Mouse (Mus musculus): ENCODE measurements at regions not wholly inside any gene's neighbourhood (a gene's known extent, or its start where the extent isn't known, plus 50 kb on each side); places are given as distances from the start of the nearest gene placed in this dataset.

- no peak for TF ChIP-seq CTCF (IDR thresholded peaks at IDR 0.05; ENCODE audit: borderline replicate concordance, insufficient read depth, low read length)
- no peak for TF ChIP-seq POLR2A (IDR thresholded peaks at IDR 0.05; ENCODE audit: low read depth, low read length)
- H3K27ac ChIP-seq (ENCODE audit: insufficient read depth, low read length) = no peak overlapping the region
- H3K4me3 ChIP-seq (ENCODE audit: insufficient read depth, low read length) = no peak overlapping the region
- no peaks in the 10 kb centered on the region for H3K4me1 ChIP-seq (ENCODE audit: control insufficient read depth, insufficient read depth, low read length)
These were observed 84.5 kb downstream of the Nr2f2 start for GRCm38 (mm10) chr7:70281891-70282515.

- no peak overlapping the region for H3K4me3 ChIP-seq (ENCODE audit: insufficient read depth, low read length)
- no peak overlapping the region for H3K27ac ChIP-seq (ENCODE audit: insufficient read depth, low read length)
- no peaks in the 10 kb centered on the region for H3K4me1 ChIP-seq (ENCODE audit: control insufficient read depth, insufficient read depth, low read length)
- no peak for TF ChIP-seq CTCF (IDR thresholded peaks at IDR 0.05; ENCODE audit: borderline replicate concordance, insufficient read depth, low read length)
- no peak for TF ChIP-seq POLR2A (IDR thresholded peaks at IDR 0.05; ENCODE audit: low read depth, low read length)
These were observed 85.2 kb downstream of the Nr2f2 start for GRCm38 (mm10) chr7:70281381-70281750.

GRCm38 (mm10) chr7:70280643-70281380 lies 85.7 kb downstream of the Nr2f2 start:
- TF ChIP-seq CTCF (IDR thresholded peaks at IDR 0.05; ENCODE audit: borderline replicate concordance, insufficient read depth, low read length) (no peak), POLR2A (IDR thresholded peaks at IDR 0.05; ENCODE audit: low read depth, low read length) (no peak)
- no peak overlapping the region for H3K27ac ChIP-seq (ENCODE audit: insufficient read depth, low read length)
- no peaks in the 10 kb centered on the region for H3K4me1 ChIP-seq (ENCODE audit: control insufficient read depth, insufficient read depth, low read length)
- peak overlapping the region; percentile 14; the same call in 1 of the 2 replicates for H3K4me3 ChIP-seq (ENCODE audit: insufficient read depth, low read length)

GRCm38 (mm10) chr7:70279927-70280642 lies 86.5 kb downstream of the Nr2f2 start:
- TF ChIP-seq POLR2A (IDR thresholded peaks at IDR 0.05; ENCODE audit: low read depth, low read length) (no peak), CTCF (IDR thresholded peaks at IDR 0.05; ENCODE audit: borderline replicate concordance, insufficient read depth, low read length) (no peak)
- Histone ChIP-seq H3K4me3 (ENCODE audit: insufficient read depth, low read length) (peak overlapping the region; percentile 14; the same call in 1 of the 2 replicates), H3K27ac (ENCODE audit: insufficient read depth, low read length) (no peak overlapping the region)

GRCm38 (mm10) chr7:70279101-70279500 lies 87.4 kb downstream of the Nr2f2 start:
- TF ChIP-seq CTCF (IDR thresholded peaks at IDR 0.05; ENCODE audit: borderline replicate concordance, insufficient read depth, low read length) (no peak), POLR2A (IDR thresholded peaks at IDR 0.05; ENCODE audit: low read depth, low read length) (no peak)
- Histone ChIP-seq H3K27ac (ENCODE audit: insufficient read depth, low read length) (no peak overlapping the region), H3K4me3 (ENCODE audit: insufficient read depth, low read length) (no peak overlapping the region), H3K4me1 (ENCODE audit: control insufficient read depth, insufficient read depth, low read length) (no peaks in the 10 kb centered on the region)

More at GRCm38 (mm10) chr7:70279927-70280642, 86.5 kb downstream of the Nr2f2 start:
- H3K4me1 ChIP-seq (ENCODE audit: control insufficient read depth, insufficient read depth, low read length) = no peaks in the 10 kb centered on the region

- Histone ChIP-seq H3K4me1 (ENCODE audit: control insufficient read depth, insufficient read depth, low read length) (no peaks in the 10 kb centered on the region), H3K4me3 (ENCODE audit: insufficient read depth, low read length) (no peak overlapping the region), H3K27ac (ENCODE audit: insufficient read depth, low read length) (no peak overlapping the region)
- TF ChIP-seq POLR2A (IDR thresholded peaks at IDR 0.05; ENCODE audit: low read depth, low read length) = no peak
- no peak for TF ChIP-seq CTCF (IDR thresholded peaks at IDR 0.05; ENCODE audit: borderline replicate concordance, insufficient read depth, low read length)
These were observed 90.5 kb downstream of the Nr2f2 start for GRCm38 (mm10) chr7:70276078-70276477.

- no peak overlapping the region for H3K27ac ChIP-seq (ENCODE audit: insufficient read depth, low read length)
- TF ChIP-seq CTCF (IDR thresholded peaks at IDR 0.05; ENCODE audit: borderline replicate concordance, insufficient read depth, low read length) = no peak
- TF ChIP-seq POLR2A (IDR thresholded peaks at IDR 0.05; ENCODE audit: low read depth, low read length) = no peak
- H3K4me1 ChIP-seq (ENCODE audit: control insufficient read depth, insufficient read depth, low read length) = 0 out of 2 replicates have a peak, but pooled peaks cover 2% of the 10 kb centered on the region
- no peak overlapping the region for H3K4me3 ChIP-seq (ENCODE audit: insufficient read depth, low read length)
These were observed 92.2 kb downstream of the Nr2f2 start for GRCm38 (mm10) chr7:70274312-70274711.

GRCm38 (mm10) chr7:70267075-70267474 lies 99.5 kb downstream of the Nr2f2 start:
- Histone ChIP-seq H3K4me3 (ENCODE audit: insufficient read depth, low read length) (no peak overlapping the region), H3K4me1 (ENCODE audit: control insufficient read depth, insufficient read depth, low read length) (peaks cover 9% of the 10 kb centered on the region), H3K27ac (ENCODE audit: insufficient read depth, low read length) (peak overlapping the region; percentile 25)
- TF ChIP-seq CTCF (IDR thresholded peaks at IDR 0.05; ENCODE audit: borderline replicate concordance, insufficient read depth, low read length) (no peak), POLR2A (IDR thresholded peaks at IDR 0.05; ENCODE audit: low read depth, low read length) (no peak)

- Histone ChIP-seq H3K27ac (ENCODE audit: insufficient read depth, low read length) (no peak overlapping the region), H3K4me1 (ENCODE audit: control insufficient read depth, insufficient read depth, low read length) (no peaks in the 10 kb centered on the region), H3K4me3 (ENCODE audit: insufficient read depth, low read length) (no peak overlapping the region)
- TF ChIP-seq POLR2A (IDR thresholded peaks at IDR 0.05; ENCODE audit: low read depth, low read length) = no peak
- no peak for TF ChIP-seq CTCF (IDR thresholded peaks at IDR 0.05; ENCODE audit: borderline replicate concordance, insufficient read depth, low read length)
These were observed 109.7 kb downstream of the Nr2f2 start for GRCm38 (mm10) chr7:70256806-70257205.

Data from embryonic fibroblast, embryonic 13.5 days (primary cell).